Mouse (Mus musculus) cortical plate, adult 2 months (tissue): ENCODE results near the gene Khk.

ENCODE experiments used
- CTCF ChIP-seq: fragments of 200-500 bp; IDR thresholded peaks from 2 replicates; pipeline ENCODE4 v1.5.1; 2011; ENCODE audit warnings: mild to moderate bottlenecking, control low read depth, low read length; ENCODE audit not compliant: insufficient read depth; ENCODE audit errors: extremely low read depth
- POLR2A ChIP-seq: fragments of 200-500 bp; IDR thresholded peaks from 2 replicates; pipeline ENCODE4 v1.6.1; 2011; ENCODE audit warnings: mild to moderate bottlenecking, low read length, control low read depth; ENCODE audit not compliant: insufficient read depth; ENCODE audit errors: extremely low read depth

- TF ChIP-seq POLR2A (no peak), CTCF (no peak)
These were observed 19.4 kb upstream of the Khk start for GRCm38 (mm10) chr5:30901860-30902259.
